Mouse (Mus musculus) heart, embryonic 15.5 days (tissue): ENCODE data around the gene Kcnc3. TPM values are rescaled to one million over a fixed set of nuclear protein-coding genes. Genes with fewer than 3 reads are reported as not detected.

ENCODE experiments used
- ATAC-seq: fragments of 200-750 bp; cut with Nextera tagmentation; replicated peaks from 2 replicates; pipeline ENCODE4 v1.8.0; 2017; ENCODE audit warnings: low read depth, moderate TSS enrichment; ENCODE audit not compliant: insufficient number of reproducible peaks, insufficient read depth, low FRiP score
- H3K27ac ChIP-seq: fragments of 300-500 bp; sonication (generic); 2 replicates; pipeline ENCODE4 v1.5.1; 2015; ENCODE audit warnings: mild to moderate bottlenecking, inconsistent platforms
- H3K27me3 ChIP-seq: fragments of 300-500 bp; sonication (generic); 2 replicates; pipeline ENCODE4 v1.6.1; 2015; ENCODE audit warnings: inconsistent platforms
- H3K36me3 ChIP-seq: fragments of 300-500 bp; sonication (generic); 2 replicates; pipeline ENCODE4 v1.6.1; 2015; ENCODE audit warnings: mild to moderate bottlenecking, inconsistent platforms
- H3K4me1 ChIP-seq: fragments of 300-500 bp; sonication (generic); replicated peaks from 2 replicates; pipeline ENCODE4 v1.6.1; 2015; ENCODE audit warnings: inconsistent platforms
- H3K4me2 ChIP-seq: fragments of 300-500 bp; sonication (generic); 2 replicates; pipeline ENCODE4 v1.6.1; 2015; ENCODE audit warnings: inconsistent platforms, mild to moderate bottlenecking, moderate library complexity
- H3K4me3 ChIP-seq: fragments of 300-500 bp; sonication (generic); 2 replicates; pipeline ENCODE4 v1.5.1; 2015; ENCODE audit warnings: mild to moderate bottlenecking, inconsistent platforms
- H3K9ac ChIP-seq: fragments of 300-500 bp; sonication (generic); 2 replicates; pipeline ENCODE4 v1.6.1; 2015; ENCODE audit warnings: mild to moderate bottlenecking, inconsistent platforms
- H3K9me3 ChIP-seq: fragments of 300-500 bp; sonication (generic); replicated peaks from 2 replicates; pipeline ENCODE4 v1.6.1; 2016; ENCODE audit warnings: inconsistent platforms
- WGBS: fragments of 180-500 bp; shearing (Covaris S2); methylation state at CpG from one replicate; pipeline ENCODE4 v1.1.7; 2015; ENCODE audit warnings: mixed read lengths; 5-methylcytosine and 5-hydroxymethylcytosine counted together
- polyA plus RNA-seq: library from polyadenylated mRNA; unstranded; fragments of >200 nt; fragmentation: Nextera tagmentation; extraction: Ambion mirVana; gene quantifications from 2 replicates; pipeline ENCODE4 v1.2.1, GENCODE M21; 2015

The Kcnc3 gene
- polyA plus RNA-seq, 1 experiment from 2014 or later: 0.11 TPM

- Histone ChIP-seq H3K27me3 (0 out of 2 replicates have a peak, but pooled peaks cover 3% of the 10 kb centered on the region), H3K9me3 (no peaks in the 10 kb centered on the region), H3K36me3 (peaks cover 31% of the 10 kb centered on the region), H3K4me1 (peaks cover 24% of the 10 kb centered on the region), H3K27ac (no peak overlapping the region), H3K9ac (0 out of 2 replicates have a peak overlapping the region, but pooled peaks have one; percentile 79), H3K4me2 (peak overlapping the region; percentile 70), H3K4me3 (peak overlapping the region; percentile 86)
- ATAC-seq: no peak
- WGBS: 85% methylated on average over 28 of the region's 31 CpGs
Measured at GRCm38 (mm10) chr7:44552141-44552908, 38.1 kb upstream of the Kcnc3 start.

DNA sequence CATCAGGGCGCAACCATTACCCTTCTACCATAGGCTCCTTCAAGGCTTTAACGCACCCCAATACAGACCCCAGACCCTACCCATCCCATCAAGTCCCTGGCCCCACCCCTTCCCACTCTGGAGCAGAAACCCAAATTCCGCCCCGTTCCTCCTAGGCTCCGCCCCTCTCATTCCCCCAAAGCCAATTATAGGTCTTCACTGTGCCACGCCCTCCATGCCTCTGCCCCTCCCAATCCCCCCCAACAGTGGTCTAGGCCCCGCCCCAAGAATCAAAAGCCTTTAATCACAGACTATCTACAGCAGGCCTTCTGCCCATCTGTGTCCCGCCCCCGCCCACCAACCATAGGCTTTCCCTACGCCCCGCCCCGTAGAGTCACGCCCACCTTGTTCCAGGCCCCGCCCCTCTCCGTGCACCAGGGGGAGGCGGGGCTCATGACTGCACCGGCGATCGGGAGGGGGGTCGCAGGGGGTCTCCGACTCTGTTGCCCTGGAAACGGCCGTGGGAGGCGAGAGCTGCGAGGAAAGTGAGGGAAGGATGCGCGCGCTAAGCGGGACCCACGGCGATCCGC is 37.2 kb upstream of the Kcnc3 start:
- peak overlapping the region; percentile 98 for H3K27ac ChIP-seq
- H3K27me3 ChIP-seq: 0 out of 2 replicates have a peak, but pooled peaks cover 3% of the 10 kb centered on the region
- WGBS: 1% methylated on average over 32 of the region's 32 CpGs
- H3K4me2 ChIP-seq: peak overlapping the region; percentile 70
- H3K9me3 ChIP-seq: no peaks in the 10 kb centered on the region
- H3K9ac ChIP-seq: peak overlapping the region; percentile 79
- H3K36me3 ChIP-seq: peaks cover 31% of the 10 kb centered on the region
- ATAC-seq: peak; percentile 53
- H3K4me3 ChIP-seq: peak overlapping the region; percentile 86
- H3K4me1 ChIP-seq: peaks cover 16% of the 10 kb centered on the region

DNA sequence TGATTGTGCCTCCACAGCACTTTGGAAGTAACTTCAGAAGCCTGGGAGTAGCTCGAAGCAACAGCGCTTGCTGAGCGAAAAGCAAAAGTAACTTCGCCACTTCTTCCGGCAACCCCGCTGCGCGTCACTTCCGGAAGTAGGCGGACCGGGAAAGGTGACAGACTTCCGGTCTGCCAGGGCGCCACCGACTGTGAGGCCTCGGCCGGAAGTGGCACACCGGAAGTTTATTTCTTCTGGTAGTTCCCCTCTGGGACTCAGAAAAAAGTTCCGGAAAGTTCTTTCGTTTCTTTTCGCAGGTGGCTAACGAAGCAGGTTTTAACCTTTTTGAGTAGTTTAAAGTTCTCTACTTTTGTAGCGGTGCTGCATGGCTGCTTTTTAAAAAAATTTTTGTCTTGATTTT is 36.6 kb upstream of the Kcnc3 start, which contains the start of gene Nr1h2:
Gene Nr1h2, minus strand, starts transcription at position 126 of the 400 bp plus-strand sequence.
- peak within 1 kb of the TSS; percentile 98 for H3K27ac ChIP-seq
- H3K9me3 ChIP-seq: no peaks in the 10 kb centered on the region
- H3K4me2 ChIP-seq: peak within 1 kb of the TSS; percentile 70
- WGBS: under 1% methylated on average over 22 of the region's 22 CpGs
- H3K4me3 ChIP-seq: peak within 1 kb of the TSS; percentile 86
- peak within 1 kb of the TSS; percentile 79 for H3K9ac ChIP-seq
- H3K36me3 ChIP-seq: peaks cover 31% of the 10 kb centered on the region
- H3K27me3 ChIP-seq: 0 out of 2 replicates have a peak, but pooled peaks cover 3% of the 10 kb centered on the region
- peak; percentile 82 for ATAC-seq
- H3K4me1 ChIP-seq: peaks cover 16% of the 10 kb centered on the region

GRCm38 (mm10) chr7:44557629-44558028 is 32.8 kb upstream of the Kcnc3 start:
- 60% methylated on average over 2 of the region's 2 CpGs for WGBS
- Histone ChIP-seq H3K4me1 (peaks cover 11% of the 10 kb centered on the region), H3K9ac (no peak overlapping the region), H3K27me3 (0 out of 2 replicates have a peak, but pooled peaks cover 3% of the 10 kb centered on the region), H3K27ac (no peak overlapping the region), H3K36me3 (no peaks in the 10 kb centered on the region), H3K4me3 (no peak overlapping the region), H3K9me3 (no peaks in the 10 kb centered on the region), H3K4me2 (no peak overlapping the region)
- ATAC-seq: no peak

DNA sequence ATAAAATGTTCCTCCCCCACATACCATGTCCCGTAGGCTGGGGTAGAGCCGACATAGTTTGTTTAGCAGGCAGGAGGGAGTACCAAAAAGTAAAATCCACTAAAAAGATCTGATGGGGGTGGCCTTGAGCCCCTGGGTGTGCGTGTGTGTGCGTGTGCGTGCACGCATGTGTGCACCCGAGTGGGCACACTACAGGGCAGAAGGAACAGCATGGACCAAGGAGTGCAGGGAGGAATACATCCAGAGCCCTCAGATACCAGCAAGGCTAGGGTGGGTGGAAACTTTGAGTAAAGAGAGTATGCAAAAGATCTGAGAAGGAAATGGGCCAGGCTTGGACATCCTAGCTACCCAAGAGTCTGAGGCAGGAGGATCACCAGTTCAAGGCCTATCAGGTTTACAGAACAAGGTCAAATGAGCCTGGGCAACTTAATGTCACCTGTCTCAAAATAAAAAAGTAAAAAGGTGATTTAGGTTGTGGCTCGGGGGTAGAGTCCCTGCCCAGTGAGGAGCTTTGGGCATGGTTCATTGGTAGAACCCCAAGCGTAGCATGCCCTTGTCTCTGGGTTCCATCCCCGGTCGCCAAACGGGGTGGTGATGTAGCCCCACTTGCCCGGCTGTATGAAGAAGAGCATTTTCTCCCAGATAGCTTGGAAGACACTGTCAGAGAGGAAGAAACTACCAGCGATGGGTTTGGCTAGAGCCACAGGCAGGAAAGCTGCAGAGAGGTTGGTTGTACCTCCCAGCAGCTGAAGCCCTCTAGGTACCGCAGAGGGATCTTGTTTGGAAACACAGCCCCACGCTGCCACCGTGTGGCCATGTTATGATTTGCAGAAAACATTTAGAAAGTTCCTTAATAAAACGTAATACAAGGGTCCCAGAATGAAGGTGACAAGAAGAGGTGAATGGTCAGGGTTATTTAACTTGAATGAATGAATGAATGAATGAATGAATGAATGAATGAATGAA is 29.7 kb upstream of the Kcnc3 start:
- no peak overlapping the region for H3K4me3 ChIP-seq
- ATAC-seq: no peak
- H3K9ac ChIP-seq: no peak overlapping the region
- 51% methylated on average over 18 of the region's 18 CpGs for WGBS
- no peaks in the 10 kb centered on the region for H3K27me3 ChIP-seq
- no peak overlapping the region for H3K27ac ChIP-seq
- H3K36me3 ChIP-seq: no peaks in the 10 kb centered on the region
- H3K4me2 ChIP-seq: no peak overlapping the region
- no peaks in the 10 kb centered on the region for H3K4me1 ChIP-seq
- H3K9me3 ChIP-seq: no peaks in the 10 kb centered on the region

- WGBS: 42% methylated on average over 8 of the region's 8 CpGs
- ATAC-seq: no peak
- Histone ChIP-seq H3K4me1 (no peaks in the 10 kb centered on the region), H3K36me3 (no peaks in the 10 kb centered on the region), H3K9me3 (no peaks in the 10 kb centered on the region), H3K4me2 (no peak overlapping the region), H3K9ac (no peak overlapping the region), H3K4me3 (no peak overlapping the region), H3K27me3 (peaks cover 10% of the 10 kb centered on the region; the same call in 1 of the 2 replicates), H3K27ac (no peak overlapping the region)
Measured at GRCm38 (mm10) chr7:44563284-44563683, 27.2 kb upstream of the Kcnc3 start.

DNA sequence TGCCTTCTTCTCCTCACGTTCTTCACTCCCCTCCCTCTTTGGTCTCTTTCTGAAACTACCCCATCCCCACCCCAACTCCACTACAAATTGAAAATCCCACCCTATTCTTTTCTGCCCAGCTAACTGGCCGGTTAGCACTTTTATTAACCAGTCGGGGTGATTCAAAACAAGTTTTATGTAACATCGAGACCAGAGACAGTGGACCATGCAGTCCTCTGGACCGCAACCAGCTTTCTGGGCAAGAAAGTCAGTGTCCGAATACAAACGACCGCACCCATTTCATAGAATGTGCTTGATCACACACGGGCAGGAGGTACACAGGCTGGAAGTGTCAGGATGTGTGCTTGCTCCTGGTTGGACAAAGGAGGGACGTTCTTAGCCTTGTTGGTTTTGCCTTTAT is 26.0 kb upstream of the Kcnc3 start:
- Histone ChIP-seq H3K4me1 (no peaks in the 10 kb centered on the region), H3K36me3 (no peaks in the 10 kb centered on the region), H3K9me3 (no peaks in the 10 kb centered on the region), H3K9ac (no peak overlapping the region), H3K4me2 (no peak overlapping the region), H3K27ac (no peak overlapping the region), H3K4me3 (no peak overlapping the region), H3K27me3 (peaks cover 16% of the 10 kb centered on the region)
- no peak for ATAC-seq
- WGBS: 75% methylated on average over 10 of the region's 10 CpGs

- no peak overlapping the region for H3K27ac ChIP-seq
- 58% methylated on average over 6 of the region's 6 CpGs for WGBS
- H3K9ac ChIP-seq: no peak overlapping the region
- H3K36me3 ChIP-seq: no peaks in the 10 kb centered on the region
- no peaks in the 10 kb centered on the region for H3K9me3 ChIP-seq
- H3K4me1 ChIP-seq: no peaks in the 10 kb centered on the region
- peaks cover 16% of the 10 kb centered on the region for H3K27me3 ChIP-seq
- H3K4me3 ChIP-seq: no peak overlapping the region
- H3K4me2 ChIP-seq: no peak overlapping the region
- ATAC-seq: no peak
Measured at GRCm38 (mm10) chr7:44565414-44565813, 25.1 kb upstream of the Kcnc3 start.

GRCm38 (mm10) chr7:44568803-44569202 is 21.7 kb upstream of the Kcnc3 start:
- peaks cover 16% of the 10 kb centered on the region for H3K27me3 ChIP-seq
- no peaks in the 10 kb centered on the region for H3K4me1 ChIP-seq
- ATAC-seq: no peak
- H3K27ac ChIP-seq: no peak overlapping the region
- 64% methylated on average over 9 of the region's 9 CpGs for WGBS
- H3K9ac ChIP-seq: no peak overlapping the region
- no peak overlapping the region for H3K4me3 ChIP-seq
- no peak overlapping the region for H3K4me2 ChIP-seq
- no peaks in the 10 kb centered on the region for H3K9me3 ChIP-seq
- H3K36me3 ChIP-seq: no peaks in the 10 kb centered on the region

DNA sequence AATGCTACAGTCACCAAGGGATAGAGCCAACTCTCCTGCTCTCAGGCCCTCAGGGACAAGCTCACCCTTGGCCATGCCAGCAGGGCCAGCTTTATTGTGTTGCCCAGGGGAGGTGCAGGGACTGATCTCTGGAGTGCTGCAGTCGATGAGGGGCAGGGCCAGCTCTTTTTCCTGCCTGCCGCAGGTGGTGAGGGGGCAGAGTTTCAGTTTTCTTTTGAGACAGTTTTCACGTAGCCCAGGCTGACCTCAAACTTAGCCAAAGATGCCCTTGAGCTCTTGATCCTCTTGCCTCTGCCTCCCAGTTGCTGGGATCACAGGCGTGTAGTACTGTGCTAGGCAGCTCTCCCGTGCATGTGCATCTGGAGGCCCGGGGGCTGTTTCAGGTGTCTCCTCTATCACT is 19.5 kb upstream of the Kcnc3 start:
- H3K36me3 ChIP-seq: no peaks in the 10 kb centered on the region
- ATAC-seq: no peak
- WGBS: 70% methylated on average over 6 of the region's 6 CpGs
- no peaks in the 10 kb centered on the region for H3K9me3 ChIP-seq
- H3K4me2 ChIP-seq: no peak overlapping the region
- no peak overlapping the region for H3K4me3 ChIP-seq
- H3K27me3 ChIP-seq: peaks cover 16% of the 10 kb centered on the region
- no peak overlapping the region for H3K9ac ChIP-seq
- H3K27ac ChIP-seq: no peak overlapping the region
- no peaks in the 10 kb centered on the region for H3K4me1 ChIP-seq

- no peak overlapping the region for H3K4me2 ChIP-seq
- WGBS: 67% methylated on average over 4 of the region's 4 CpGs
- H3K9ac ChIP-seq: no peak overlapping the region
- H3K4me1 ChIP-seq: no peaks in the 10 kb centered on the region
- H3K27me3 ChIP-seq: peaks cover 17% of the 10 kb centered on the region
- ATAC-seq: no peak
- no peaks in the 10 kb centered on the region for H3K9me3 ChIP-seq
- no peak overlapping the region for H3K27ac ChIP-seq
- H3K36me3 ChIP-seq: no peaks in the 10 kb centered on the region
- no peak overlapping the region for H3K4me3 ChIP-seq
Measured at GRCm38 (mm10) chr7:44571811-44572210, 18.7 kb upstream of the Kcnc3 start.
